Mouse (Mus musculus): ENCODE measurements around the gene Auts2. TPM values are rescaled to one million over a fixed set of nuclear protein-coding genes. Genes with fewer than 3 reads are reported as not detected.
A peak's percentile ranks its signal among the peaks of the same experiment; 100 is the strongest.

Gene Auts2
- polyA plus RNA-seq, 1 experiment from 2014 or later, result 80.6 TPM

- peaks cover 19% of the 10 kb centered on the region for H3K27me3 ChIP-seq
- H3K4me3 ChIP-seq, result no peak overlapping the region
- no peaks in the 10 kb centered on the region for H3K9me3 ChIP-seq
- ATAC-seq (ENCODE audit: low FRiP score, low read depth), result no peak
- no peak overlapping the region for H3K4me2 ChIP-seq (replicated peaks)
- H3K4me1 ChIP-seq, result peaks cover 12% of the 10 kb centered on the region
- WGBS, result 57% methylated on average over 14 of the region's 14 CpGs
- no peaks in the 10 kb centered on the region for H3K36me3 ChIP-seq
- H3K9ac ChIP-seq (replicated peaks), result no peak overlapping the region
- H3K27ac ChIP-seq (replicated peaks), result peak overlapping the region; percentile 63
Observed at GRCm38 (mm10) chr5:131557591-131558385, 985.4 kb downstream of the Auts2 start.

- H3K4me3 ChIP-seq, result no peak overlapping the region
- H3K9ac ChIP-seq (replicated peaks), result no peak overlapping the region
- H3K36me3 ChIP-seq, result no peaks in the 10 kb centered on the region
- no peaks in the 10 kb centered on the region for H3K9me3 ChIP-seq
- no peak overlapping the region for H3K4me2 ChIP-seq (replicated peaks)
- H3K27ac ChIP-seq (replicated peaks), result no peak overlapping the region; the same call in 1 of the 2 replicates
- peaks cover 26% of the 10 kb centered on the region for H3K4me1 ChIP-seq
- WGBS, result 50% methylated on average over 17 of the region's 17 CpGs
- no peak for ATAC-seq (ENCODE audit: low FRiP score, low read depth)
- peaks cover 27% of the 10 kb centered on the region for H3K27me3 ChIP-seq
Observed at GRCm38 (mm10) chr5:131548932-131549563, 994.1 kb downstream of the Auts2 start.

GRCm38 (mm10) chr5:131547926-131548325 lies 995.2 kb downstream of the Auts2 start:
- peaks cover 24% of the 10 kb centered on the region for H3K4me1 ChIP-seq
- H3K36me3 ChIP-seq, result no peaks in the 10 kb centered on the region
- peaks cover 33% of the 10 kb centered on the region for H3K27me3 ChIP-seq
- no peaks in the 10 kb centered on the region for H3K9me3 ChIP-seq
- H3K9ac ChIP-seq (replicated peaks), result no peak overlapping the region
- 36% methylated on average over 6 of the region's 6 CpGs for WGBS
- peak; percentile 85 for ATAC-seq (ENCODE audit: low FRiP score, low read depth)
- H3K27ac ChIP-seq (replicated peaks), result peak overlapping the region; percentile 43
- no peak overlapping the region for H3K4me3 ChIP-seq
- H3K4me2 ChIP-seq (replicated peaks), result no peak overlapping the region

- Histone ChIP-seq H3K9ac (replicated peaks) (no peak overlapping the region), H3K27ac (replicated peaks) (no peak overlapping the region), H3K4me2 (replicated peaks) (no peak overlapping the region), H3K27me3 (peaks cover 36% of the 10 kb centered on the region), H3K4me1 (peaks cover 24% of the 10 kb centered on the region), H3K36me3 (no peaks in the 10 kb centered on the region), H3K9me3 (no peaks in the 10 kb centered on the region), H3K4me3 (no peak overlapping the region)
- ATAC-seq (ENCODE audit: low FRiP score, low read depth), result no peak
- WGBS, result 40% methylated on average over 1 of the region's 1 CpGs
Observed at GRCm38 (mm10) chr5:131546414-131546813, 996.7 kb downstream of the Auts2 start.

- no peak overlapping the region for H3K9ac ChIP-seq (replicated peaks)
- H3K4me3 ChIP-seq, result no peak overlapping the region
- H3K27me3 ChIP-seq, result peaks cover 32% of the 10 kb centered on the region
- no peaks in the 10 kb centered on the region for H3K9me3 ChIP-seq
- no peak overlapping the region for H3K27ac ChIP-seq (replicated peaks)
- peaks cover 23% of the 10 kb centered on the region for H3K4me1 ChIP-seq
- 94% methylated on average over 7 of the region's 7 CpGs for WGBS
- no peak for ATAC-seq (ENCODE audit: low FRiP score, low read depth)
- H3K4me2 ChIP-seq (replicated peaks), result no peak overlapping the region
- no peaks in the 10 kb centered on the region for H3K36me3 ChIP-seq
Observed at GRCm38 (mm10) chr5:131544381-131544780, 998.8 kb downstream of the Auts2 start.

- H3K27me3 ChIP-seq, result peaks cover 22% of the 10 kb centered on the region
- under 1% methylated on average over 64 of the region's 68 CpGs for WGBS
Observed at GRCm38 (mm10) chr5:131538311-131538915, 1004.7 kb downstream of the Auts2 start.

GRCm38 (mm10) chr5:131537831-131538310 lies 1005.3 kb downstream of the Auts2 start:
- WGBS, result under 1% methylated on average over 46 of the region's 48 CpGs
- peak overlapping the region; percentile 79 for H3K4me2 ChIP-seq (replicated peaks)
- peak overlapping the region; percentile 93 for H3K4me3 ChIP-seq
- H3K4me1 ChIP-seq, result peaks cover 29% of the 10 kb centered on the region
- H3K9ac ChIP-seq (replicated peaks), result peak overlapping the region; percentile 97
- peak overlapping the region; percentile 99 for H3K27ac ChIP-seq (replicated peaks)
- H3K36me3 ChIP-seq, result 0 out of 2 replicates have a peak, but pooled peaks cover 6% of the 10 kb centered on the region
- H3K27me3 ChIP-seq, result peaks cover 19% of the 10 kb centered on the region
- no peaks in the 10 kb centered on the region for H3K9me3 ChIP-seq
- ATAC-seq (ENCODE audit: low FRiP score, low read depth), result peak; percentile 72

More at GRCm38 (mm10) chr5:131538311-131538915, 1004.7 kb downstream of the Auts2 start:
- peak overlapping the region; percentile 97 for H3K9ac ChIP-seq (replicated peaks)
- H3K27ac ChIP-seq (replicated peaks), result peak overlapping the region; percentile 99
- H3K4me1 ChIP-seq, result peaks cover 23% of the 10 kb centered on the region
- ATAC-seq (ENCODE audit: low FRiP score, low read depth), result peak; percentile 82
- H3K4me2 ChIP-seq (replicated peaks), result peak overlapping the region; percentile 79
- H3K9me3 ChIP-seq, result no peaks in the 10 kb centered on the region
- H3K36me3 ChIP-seq, result 0 out of 2 replicates have a peak, but pooled peaks cover under 1% of the 10 kb centered on the region
- peak overlapping the region; percentile 93 for H3K4me3 ChIP-seq

GRCm38 (mm10) chr5:131537155-131537830 lies 1005.9 kb downstream of the Auts2 start:
- ATAC-seq (ENCODE audit: low FRiP score, low read depth), result peak; percentile 64
- H3K36me3 ChIP-seq, result 0 out of 2 replicates have a peak, but pooled peaks cover 7% of the 10 kb centered on the region
- WGBS, result under 1% methylated on average over 43 of the region's 44 CpGs

GRCm38 (mm10) chr5:131535752-131536151 lies 1007.4 kb downstream of the Auts2 start:
- Histone ChIP-seq H3K4me3 (peak overlapping the region; percentile 93), H3K4me2 (replicated peaks) (peak overlapping the region; percentile 79), H3K9ac (replicated peaks) (peak overlapping the region; percentile 97), H3K9me3 (no peaks in the 10 kb centered on the region), H3K4me1 (peaks cover 48% of the 10 kb centered on the region), H3K36me3 (0 out of 2 replicates have a peak, but pooled peaks cover 7% of the 10 kb centered on the region), H3K27ac (replicated peaks) (peak overlapping the region; percentile 99; the same call in 1 of the 2 replicates), H3K27me3 (peaks cover 11% of the 10 kb centered on the region)
- no peak for ATAC-seq (ENCODE audit: low FRiP score, low read depth)
- 11% methylated on average over 6 of the region's 6 CpGs for WGBS

More at GRCm38 (mm10) chr5:131537155-131537830, 1005.9 kb downstream of the Auts2 start:
- peak overlapping the region; percentile 79 for H3K4me2 ChIP-seq (replicated peaks)
- H3K27ac ChIP-seq (replicated peaks), result peak overlapping the region; percentile 99
- H3K9me3 ChIP-seq, result no peaks in the 10 kb centered on the region
- peak overlapping the region; percentile 97 for H3K9ac ChIP-seq (replicated peaks)
- peak overlapping the region; percentile 93 for H3K4me3 ChIP-seq
- peaks cover 33% of the 10 kb centered on the region for H3K4me1 ChIP-seq
- H3K27me3 ChIP-seq, result peaks cover 14% of the 10 kb centered on the region

- peaks cover 7% of the 10 kb centered on the region; the same call in 1 of the 2 replicates for H3K36me3 ChIP-seq
- WGBS, result 21% methylated on average over 3 of the region's 3 CpGs
- H3K9ac ChIP-seq (replicated peaks), result no peak overlapping the region
- H3K27ac ChIP-seq (replicated peaks), result no peak overlapping the region
- H3K9me3 ChIP-seq, result no peaks in the 10 kb centered on the region
- no peaks in the 10 kb centered on the region; the same call in 1 of the 2 replicates for H3K27me3 ChIP-seq
- peak overlapping the region; percentile 46 for H3K4me2 ChIP-seq (replicated peaks)
- peaks cover 61% of the 10 kb centered on the region for H3K4me1 ChIP-seq
- H3K4me3 ChIP-seq, result peak overlapping the region; percentile 24
- no peak for ATAC-seq (ENCODE audit: low FRiP score, low read depth)
Observed at GRCm38 (mm10) chr5:131533815-131534214, 1009.3 kb downstream of the Auts2 start.
